Mouse (Mus musculus): Measurements from ENCODE around the gene Maff. TPM values are rescaled to one million over a fixed set of nuclear protein-coding genes. Genes with fewer than 3 reads are reported as not detected.

Gene Maff
- polyA plus RNA-seq, 1 experiment from 2014 or later: 7.2 TPM

GRCm38 (mm10) chr15:79329346-79329978 lies 17.0 kb upstream of the Maff start:
- DNase-seq (ENCODE audit: low spot score): no peak

GRCm38 (mm10) chr15:79329979-79330363 lies 16.4 kb upstream of the Maff start:
- DNase-seq (ENCODE audit: low spot score): peak; percentile 12

DNA sequence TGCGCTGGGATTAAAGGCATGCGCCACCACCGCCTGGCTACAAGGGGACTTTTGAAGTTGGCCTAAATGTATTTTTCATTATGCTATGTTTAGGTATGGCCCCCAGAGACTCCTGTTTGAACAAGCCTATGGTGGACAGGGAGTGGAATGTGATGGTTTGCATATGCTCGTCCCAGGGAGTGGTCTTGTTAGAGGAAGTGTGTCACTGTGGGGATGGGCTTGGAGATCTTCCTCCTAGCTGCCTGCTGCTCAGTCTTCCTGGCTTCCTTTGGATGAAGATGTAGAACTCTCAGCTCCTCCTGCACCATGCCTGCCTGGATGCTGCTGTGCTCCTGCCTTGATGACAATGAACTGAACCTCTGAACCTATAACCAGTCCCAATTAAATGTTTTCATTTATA lies 15.9 kb upstream of the Maff start:
- no peak for DNase-seq (ENCODE audit: low spot score)

GRCm38 (mm10) chr15:79333409-79333808 lies 13.0 kb upstream of the Maff start:
- DNase-seq (ENCODE audit: low spot score): no peak

GRCm38 (mm10) chr15:79335061-79335655 lies 11.3 kb upstream of the Maff start:
- DNase-seq (ENCODE audit: low spot score): no peak

- no peak for DNase-seq (ENCODE audit: low spot score)
These were observed 7.4 kb upstream of the Maff start for GRCm38 (mm10) chr15:79338978-79339377.

DNA sequence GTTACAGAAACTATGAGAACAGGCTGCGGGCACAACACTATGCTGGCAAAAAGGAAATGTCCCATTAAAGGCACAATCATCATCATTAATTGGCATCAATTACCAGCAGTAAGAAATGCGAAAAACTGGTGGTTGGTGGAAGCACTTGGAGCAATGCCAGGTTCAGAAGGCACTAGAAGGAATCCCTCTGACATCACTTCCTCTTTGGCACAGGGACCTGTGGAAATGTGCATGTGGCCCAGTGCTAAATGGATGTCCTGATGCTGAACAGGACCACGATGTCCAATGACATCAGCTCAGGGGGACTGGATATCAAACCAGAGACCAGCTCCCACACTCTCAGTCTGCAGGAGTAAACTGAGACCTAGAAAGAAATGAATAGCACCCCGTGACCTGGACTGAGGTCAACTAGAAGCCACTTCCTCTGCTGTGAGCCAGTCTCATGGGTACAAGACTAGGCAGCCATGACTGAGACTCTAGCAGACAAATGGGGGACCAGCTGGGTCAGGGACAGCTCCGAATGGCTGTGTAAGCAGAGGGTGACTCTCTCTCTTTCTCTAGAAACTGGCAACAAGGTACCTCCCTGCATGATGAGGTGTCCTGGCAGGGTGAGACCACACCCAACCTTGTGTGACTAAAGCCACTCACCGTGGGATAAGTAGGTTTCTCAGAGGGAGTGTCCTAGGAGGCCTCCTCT lies 3.6 kb upstream of the Maff start:
- no peak for DNase-seq (ENCODE audit: low spot score)

DNA sequence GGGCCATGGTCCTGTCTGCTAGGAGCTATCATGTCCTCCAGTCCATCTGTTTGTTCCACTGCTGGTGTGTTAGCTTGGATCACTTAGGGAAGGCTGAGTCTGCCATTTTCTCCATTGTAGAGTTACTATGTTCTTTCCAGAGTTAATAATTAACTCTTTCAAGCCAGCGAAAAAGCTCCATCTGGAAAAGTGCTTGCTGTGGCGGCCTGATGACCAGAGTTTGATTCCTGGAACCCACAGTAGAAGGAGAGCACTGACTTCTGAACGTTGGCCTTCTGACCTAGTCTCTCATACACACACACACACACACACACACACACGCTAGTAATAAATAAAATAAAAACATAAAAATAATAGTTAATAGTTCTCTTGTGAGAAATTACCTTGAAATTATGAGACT lies 1.8 kb upstream of the Maff start:
- DNase-seq (ENCODE audit: low spot score): no peak

- peak; percentile 95 for DNase-seq (ENCODE audit: low spot score)
These were observed 884 bp downstream of the Maff start for GRCm38 (mm10) chr15:79347165-79347844.

DNA sequence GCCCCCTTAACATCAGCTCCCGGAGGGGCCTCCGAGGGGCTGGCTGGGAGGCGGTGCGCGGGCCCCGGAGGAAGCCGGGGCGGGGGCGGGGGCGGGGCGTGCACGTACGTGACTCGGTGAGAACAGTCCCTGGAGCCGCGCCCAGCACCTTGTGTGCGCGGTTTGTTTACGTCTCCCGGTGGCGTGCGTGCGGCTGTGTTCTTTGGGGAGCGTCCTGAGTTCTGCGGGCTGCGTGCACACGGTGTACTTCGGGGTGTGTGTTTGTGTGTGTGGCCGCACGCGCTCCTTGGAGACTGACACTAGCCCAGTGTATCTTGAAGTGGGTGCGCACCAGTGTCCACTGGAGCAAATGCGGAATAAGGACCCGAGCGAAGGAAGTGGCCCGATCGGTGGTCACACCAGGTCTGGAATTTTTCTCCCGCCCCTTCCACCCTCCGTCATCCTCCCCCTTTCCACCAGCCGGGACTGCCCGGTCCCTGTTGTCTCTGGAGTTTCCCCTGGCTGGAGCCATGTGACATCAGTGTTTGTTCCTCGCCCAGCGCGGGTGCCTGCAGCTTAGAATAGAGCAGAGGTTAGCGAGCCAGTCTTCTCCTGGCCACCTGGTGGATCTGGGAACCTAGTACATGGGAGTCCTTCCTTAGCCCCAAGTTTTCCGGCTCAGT lies 1.6 kb downstream of the Maff start:
- DNase-seq (ENCODE audit: low spot score): peak; percentile 92

- DNase-seq (ENCODE audit: low spot score): no peak
These were observed 2.2 kb downstream of the Maff start for GRCm38 (mm10) chr15:79348651-79349050.

DNA sequence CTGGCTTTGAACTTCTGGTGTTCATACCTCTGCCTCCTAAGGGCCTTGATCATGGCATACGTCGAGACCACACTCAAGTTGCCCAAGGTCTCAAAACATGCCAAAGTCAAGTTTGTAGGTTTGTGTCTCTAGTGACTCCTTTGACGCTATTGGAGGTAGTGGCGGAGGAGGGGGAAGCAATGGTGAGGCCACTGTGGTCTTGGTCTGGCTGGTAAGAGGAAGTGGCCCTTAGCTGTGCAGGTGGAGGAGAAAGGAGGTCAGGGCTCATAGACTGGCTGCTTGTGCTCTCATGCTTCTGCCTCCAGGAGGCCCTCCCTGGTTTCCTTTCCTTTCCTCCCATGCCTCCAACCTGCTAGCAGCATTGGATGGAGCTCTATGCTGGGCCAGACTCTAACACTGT lies 4.4 kb downstream of the Maff start:
- DNase-seq (ENCODE audit: low spot score): no peak

DNA sequence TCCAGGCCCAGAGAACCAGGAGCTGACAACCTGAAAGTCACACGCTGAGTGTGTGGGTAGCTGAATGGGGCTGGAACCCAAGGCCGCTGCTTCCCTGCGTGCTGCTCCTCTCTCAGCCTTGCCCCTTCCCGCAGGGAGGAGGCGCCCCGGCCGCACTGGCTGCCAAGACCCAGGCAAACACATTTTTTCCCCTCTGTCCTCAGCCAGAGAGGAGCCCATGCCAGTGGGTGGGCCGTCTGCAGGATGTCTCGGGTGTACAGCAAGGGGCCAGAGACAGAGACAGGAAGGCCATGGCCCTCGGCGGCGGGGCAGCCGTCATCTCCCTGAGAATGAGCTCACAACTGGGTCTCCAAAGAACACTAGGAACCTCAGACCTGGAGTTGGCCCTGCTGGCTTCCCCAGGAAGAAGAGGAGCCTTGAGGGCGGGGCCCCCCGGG lies 4.9 kb downstream of the Maff start:
- DNase-seq (ENCODE audit: low spot score): no peak

DNA sequence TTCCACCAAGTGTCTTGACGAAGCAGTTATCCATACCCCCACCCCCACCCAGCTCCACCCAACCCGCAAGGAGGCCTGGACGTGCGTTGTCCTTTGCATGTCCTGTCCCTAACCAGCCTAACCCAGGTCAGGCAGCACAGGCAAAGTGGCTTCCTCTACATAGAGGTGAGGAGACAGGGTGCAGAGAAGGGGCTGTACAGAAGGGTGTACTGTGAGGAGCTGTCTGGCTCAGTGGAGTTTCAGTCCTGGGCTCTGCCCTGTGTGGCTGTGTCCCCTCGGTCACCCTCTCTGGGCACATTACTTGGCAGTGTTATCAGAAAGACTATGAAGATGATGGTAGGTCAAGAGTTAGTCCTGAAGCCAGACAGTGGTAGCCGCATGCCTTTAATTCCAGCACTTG lies 6.1 kb downstream of the Maff start:
- DNase-seq (ENCODE audit: low spot score): no peak

GRCm38 (mm10) chr15:79353690-79354305 lies 7.4 kb downstream of the Maff start:
- no peak for DNase-seq (ENCODE audit: low spot score)

DNA sequence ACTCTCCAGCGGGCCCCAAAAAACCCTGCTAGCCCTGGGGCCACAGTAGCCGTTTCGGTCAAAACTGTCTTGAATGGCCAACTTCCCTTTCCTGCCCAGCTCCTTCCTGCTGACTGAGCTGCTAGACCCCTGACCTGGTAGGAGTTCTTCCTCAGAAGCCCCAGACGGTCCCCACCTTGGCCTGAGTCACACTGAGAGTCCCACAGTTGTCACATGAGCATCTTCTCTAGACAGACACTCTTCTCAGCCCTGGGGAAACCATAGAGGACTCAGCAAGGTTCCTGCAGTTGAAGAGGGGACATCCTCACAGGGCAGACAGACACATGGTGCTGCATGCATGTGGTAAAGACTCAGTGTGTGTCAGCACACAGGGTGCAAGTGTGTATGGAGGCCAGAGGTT lies 8.2 kb downstream of the Maff start:
- DNase-seq (ENCODE audit: low spot score): no peak

DNA sequence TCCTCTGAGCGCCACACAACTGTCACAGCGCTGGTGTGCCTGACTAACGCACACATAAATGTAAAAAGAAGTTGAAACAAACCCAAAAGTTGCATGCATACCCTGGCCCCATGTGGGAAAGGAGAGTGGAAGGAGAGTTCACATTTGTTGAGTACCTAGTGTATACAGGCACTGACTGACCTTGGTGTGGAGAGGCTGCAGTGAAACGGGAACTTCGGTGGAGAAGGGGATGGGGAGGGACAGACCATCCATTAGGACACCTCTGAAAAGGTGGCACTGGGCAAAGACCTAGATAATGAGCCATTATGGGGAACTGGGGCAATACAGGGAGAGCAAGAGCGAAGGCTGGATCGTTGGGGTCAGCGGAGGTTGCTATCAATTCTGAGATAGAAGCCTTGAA lies 10.1 kb downstream of the Maff start:
- DNase-seq (ENCODE audit: low spot score): no peak

- DNase-seq (ENCODE audit: low spot score): peak; percentile 83
These were observed 10.9 kb downstream of the Maff start for GRCm38 (mm10) chr15:79357036-79357911.

DNA sequence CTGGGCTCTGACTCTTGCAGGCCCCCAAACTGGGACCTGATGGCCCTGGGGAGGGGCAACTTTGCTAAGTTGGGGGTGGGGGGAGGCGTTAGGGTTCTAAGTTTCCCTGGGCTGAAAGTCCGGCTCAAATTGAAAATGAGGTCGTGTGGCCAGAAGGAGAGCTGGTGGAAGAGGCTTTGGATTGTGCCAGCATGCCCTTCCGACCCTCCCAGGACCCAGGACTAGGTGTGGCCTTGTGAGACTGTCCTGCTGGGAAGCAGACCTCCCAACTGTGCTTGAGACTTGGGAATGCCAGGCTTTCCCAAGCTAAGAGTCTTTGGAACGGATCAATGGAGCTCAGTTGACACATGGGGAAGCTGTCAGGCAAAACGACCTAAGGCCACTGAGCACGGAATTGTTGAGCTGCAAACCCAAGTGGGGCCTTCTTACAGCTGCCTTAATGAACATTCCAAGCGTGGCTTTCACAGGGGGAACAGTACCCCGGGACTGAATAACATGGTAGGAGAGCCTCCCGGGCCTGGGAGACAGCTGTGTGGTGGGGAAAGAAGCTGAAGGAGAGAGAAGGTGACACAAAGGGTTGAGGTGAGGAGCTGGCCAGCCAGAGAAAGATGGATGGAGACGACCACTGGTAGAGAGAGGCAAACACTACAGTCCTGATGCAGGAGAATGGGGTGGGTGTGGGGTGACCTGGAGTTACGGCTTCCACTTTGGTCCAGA lies 11.7 kb downstream of the Maff start:
- no peak for DNase-seq (ENCODE audit: low spot score)

DNA sequence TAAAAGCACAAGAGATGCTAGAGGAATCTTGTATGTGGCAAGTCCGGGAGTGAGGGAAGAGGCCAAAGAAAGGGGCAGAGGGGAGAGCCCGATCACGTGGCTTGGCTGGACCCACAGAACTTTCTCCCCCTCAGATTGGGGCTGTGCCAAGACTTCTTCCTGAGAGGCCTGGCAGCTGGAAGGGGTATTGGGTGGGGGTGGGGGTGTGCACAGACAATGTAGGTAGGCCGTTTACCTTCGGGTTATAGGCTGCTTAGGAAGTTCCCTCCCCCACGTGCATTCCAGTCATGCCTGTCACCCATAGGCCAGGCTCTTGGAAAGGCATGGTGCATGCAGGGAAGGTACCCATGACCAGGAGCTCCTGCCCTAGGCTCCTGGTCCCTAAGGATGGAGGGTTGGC lies 13.5 kb downstream of the Maff start:
- no peak for DNase-seq (ENCODE audit: low spot score)
